Mouse (Mus musculus): ENCODE measurements around the gene Epb41l5. TPM values are rescaled to one million over a fixed set of nuclear protein-coding genes. Genes with fewer than 3 reads are reported as not detected.

Gene Epb41l5
- 15.1 and 17.2 TPM in 2 replicates for polyA plus RNA-seq (2012; rRNA removed)

GRCm38 (mm10) chr1:119648205-119649111 is at the start of gene Epb41l5:
Gene Epb41l5 (minus strand): TSS chr1:119649000.

GRCm38 (mm10) chr1:119525689-119526591 is 122.9 kb downstream of the Epb41l5 start, which contains the start of gene Tmem185b:
Gene Tmem185b (plus strand): TSS chr1:119526160.

GRCm38 (mm10) chr1:119504260-119505062 is 144.3 kb downstream of the Epb41l5 start, which contains the start of gene Ralb:
Gene Ralb (minus strand): TSS chr1:119504794.

Other genes with a start within 250 kb of the Epb41l5 start
- 1.2 and 1.9 TPM in 2 replicates for gene Inhbb, start 226.8 kb downstream of the Epb41l5 start, polyA plus RNA-seq (2012; rRNA removed)
- 37.5 and 42.9 TPM in 2 replicates for gene Ralb, start 144.2 kb downstream of the Epb41l5 start, polyA plus RNA-seq (2012; rRNA removed)
- gene Tmem185b, start 122.8 kb downstream of the Epb41l5 start, polyA plus RNA-seq (2012; rRNA removed), result 10.3 and 16.8 TPM in 2 replicates
- 4.2 and 9.1 TPM in 2 replicates for gene Ptpn4, start 188.6 kb upstream of the Epb41l5 start, polyA plus RNA-seq (2012; rRNA removed)